Mouse (Mus musculus) embryonic facial prominence, embryonic 12.5 days (tissue): Measurements from ENCODE around the gene Nckap5. TPM values are rescaled to one million over a fixed set of nuclear protein-coding genes. Genes with fewer than 3 reads are reported as not detected.

Experiments
- ATAC-seq: fragments of 200-750 bp; cut with Nextera tagmentation; 2 replicates; pipeline ENCODE4 v1.8.0; 2017; ENCODE audit not compliant: insufficient number of reproducible peaks, insufficient read depth, low FRiP score, low TSS enrichment
- H3K27ac ChIP-seq: fragments of 300-500 bp; sonication (generic); 2 replicates; pipeline ENCODE4 v1.5.1; 2016; ENCODE audit warnings: mild to moderate bottlenecking
- H3K27me3 ChIP-seq: fragments of 300-500 bp; sonication (generic); 2 replicates; pipeline ENCODE4 v1.6.1; 2016; ENCODE audit warnings: mild to moderate bottlenecking, moderate library complexity
- H3K36me3 ChIP-seq: fragments of 300-500 bp; sonication (generic); 2 replicates; pipeline ENCODE4 v1.6.1; 2016; ENCODE audit warnings: mild to moderate bottlenecking
- H3K4me1 ChIP-seq: fragments of 300-500 bp; sonication (generic); 2 replicates; pipeline ENCODE4 v1.6.1; 2016
- H3K4me2 ChIP-seq: fragments of 300-500 bp; sonication (generic); replicated peaks from 2 replicates; pipeline ENCODE4 v1.6.1; 2016; ENCODE audit warnings: mild to moderate bottlenecking, moderate library complexity
- H3K4me3 ChIP-seq: fragments of 300-500 bp; sonication (generic); 2 replicates; pipeline ENCODE4 v1.5.1; 2016; ENCODE audit warnings: mild to moderate bottlenecking
- H3K9ac ChIP-seq: fragments of 300-500 bp; sonication (generic); 2 replicates; pipeline ENCODE4 v1.6.1; 2016; ENCODE audit warnings: mild to moderate bottlenecking, moderate library complexity
- H3K9me3 ChIP-seq: fragments of 300-500 bp; sonication (generic); 2 replicates; pipeline ENCODE4 v1.6.1; 2016; ENCODE audit warnings: mild to moderate bottlenecking, moderate library complexity
- WGBS: fragments of 180-500 bp; shearing (Covaris S2); methylation state at CpG from one replicate; pipeline ENCODE4 v1.1.7; 2016; 5-methylcytosine and 5-hydroxymethylcytosine counted together
- polyA plus RNA-seq: library from polyadenylated mRNA; unstranded; fragments of >200 nt; fragmentation: Nextera tagmentation; extraction: Ambion mirVana; gene quantifications from 2 replicates; pipeline ENCODE4 v1.2.1, GENCODE M21; 2016

Nckap5 gene
- polyA plus RNA-seq, 1 experiment from 2014 or later = 8.2 TPM

DNA sequence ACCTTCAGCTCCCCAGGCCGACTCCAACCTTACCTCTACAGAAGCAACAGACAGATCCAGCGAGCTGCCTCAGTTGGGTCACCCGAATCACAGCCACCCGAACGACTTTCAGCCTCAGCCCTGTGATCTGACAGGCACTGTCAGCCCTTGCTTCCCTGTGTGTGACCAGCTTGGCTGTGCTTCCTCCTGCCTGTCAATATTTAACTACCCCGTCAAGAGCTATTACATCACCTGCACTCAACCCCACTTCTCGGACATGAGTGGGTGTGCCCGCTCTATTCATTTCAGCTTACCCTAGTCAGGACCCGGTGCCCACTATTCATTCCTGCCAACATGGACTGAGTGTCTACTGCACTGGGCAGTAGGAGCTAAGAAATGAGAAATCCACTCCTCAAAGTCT, 226.0 kb downstream of the Nckap5 start:
- no peak overlapping the region for H3K4me2 ChIP-seq
- no peaks in the 10 kb centered on the region for H3K9me3 ChIP-seq
- no peak for ATAC-seq
- H3K27ac ChIP-seq = no peak overlapping the region
- H3K27me3 ChIP-seq = no peaks in the 10 kb centered on the region
- 83% methylated on average over 9 of the region's 9 CpGs for WGBS
- no peaks in the 10 kb centered on the region for H3K36me3 ChIP-seq
- H3K9ac ChIP-seq = no peak overlapping the region
- H3K4me1 ChIP-seq = no peaks in the 10 kb centered on the region
- no peak overlapping the region for H3K4me3 ChIP-seq

- no peak for ATAC-seq
- no peaks in the 10 kb centered on the region for H3K9me3 ChIP-seq
- H3K4me3 ChIP-seq = no peak overlapping the region
- H3K27me3 ChIP-seq = no peaks in the 10 kb centered on the region; the same call in 1 of the 2 replicates
- 79% methylated on average over 7 of the region's 7 CpGs for WGBS
- H3K9ac ChIP-seq = no peak overlapping the region
- H3K4me2 ChIP-seq = no peak overlapping the region
- H3K4me1 ChIP-seq = no peaks in the 10 kb centered on the region
- H3K27ac ChIP-seq = no peak overlapping the region
- H3K36me3 ChIP-seq = no peaks in the 10 kb centered on the region
Observed at GRCm38 (mm10) chr1:126603771-126604515, 226.7 kb downstream of the Nckap5 start.

- H3K27me3 ChIP-seq = no peaks in the 10 kb centered on the region; the same call in 1 of the 2 replicates
- ATAC-seq = no peak
- H3K9ac ChIP-seq = no peak overlapping the region
- H3K36me3 ChIP-seq = no peaks in the 10 kb centered on the region
- 22% methylated on average over 4 of the region's 4 CpGs for WGBS
- no peak overlapping the region for H3K4me3 ChIP-seq
- H3K27ac ChIP-seq = no peak overlapping the region
- H3K4me1 ChIP-seq = no peaks in the 10 kb centered on the region
- H3K4me2 ChIP-seq = no peak overlapping the region
- H3K9me3 ChIP-seq = no peaks in the 10 kb centered on the region
Observed at GRCm38 (mm10) chr1:126600596-126600995, 230.0 kb downstream of the Nckap5 start.

DNA sequence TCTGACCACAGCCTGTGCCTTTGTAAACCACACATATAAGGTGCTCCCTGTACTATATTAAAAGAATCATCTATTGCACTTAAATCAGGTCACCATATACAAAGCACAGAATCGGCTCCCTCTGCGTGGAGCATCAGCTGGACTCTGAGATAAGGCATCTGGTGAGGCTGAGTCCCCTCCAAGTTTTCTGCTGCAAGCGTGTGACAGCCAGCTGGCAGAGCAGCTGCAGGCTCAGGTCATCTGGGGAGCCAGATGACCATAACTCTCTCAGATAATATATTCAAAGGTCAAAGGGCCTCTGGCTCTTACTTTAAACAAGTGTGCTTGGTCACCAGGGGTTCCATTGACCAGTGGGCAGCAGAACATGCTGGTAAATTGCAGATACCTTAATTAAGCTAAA, 233.2 kb downstream of the Nckap5 start:
- no peaks in the 10 kb centered on the region for H3K36me3 ChIP-seq
- H3K27me3 ChIP-seq = no peaks in the 10 kb centered on the region; the same call in 1 of the 2 replicates
- no peak overlapping the region for H3K27ac ChIP-seq
- H3K4me2 ChIP-seq = no peak overlapping the region
- H3K9ac ChIP-seq = no peak overlapping the region
- WGBS = 60% methylated on average over 3 of the region's 3 CpGs
- peaks cover 3% of the 10 kb centered on the region; the same call in 1 of the 2 replicates for H3K4me1 ChIP-seq
- ATAC-seq = no peak
- no peak overlapping the region for H3K4me3 ChIP-seq
- no peaks in the 10 kb centered on the region for H3K9me3 ChIP-seq

- 86% methylated on average over 3 of the region's 3 CpGs for WGBS
Observed at GRCm38 (mm10) chr1:126594796-126595195, 235.8 kb downstream of the Nckap5 start.

GRCm38 (mm10) chr1:126593044-126593805, 237.4 kb downstream of the Nckap5 start:
- Histone ChIP-seq H3K9ac (no peak overlapping the region), H3K27ac (no peak overlapping the region), H3K4me3 (no peak overlapping the region), H3K4me1 (peaks cover 3% of the 10 kb centered on the region; the same call in 1 of the 2 replicates), H3K9me3 (no peaks in the 10 kb centered on the region), H3K36me3 (no peaks in the 10 kb centered on the region), H3K27me3 (no peaks in the 10 kb centered on the region), H3K4me2 (no peak overlapping the region)
- no peak for ATAC-seq
- 56% methylated on average over 7 of the region's 7 CpGs for WGBS

More at GRCm38 (mm10) chr1:126594796-126595195, 235.8 kb downstream of the Nckap5 start:
- no peak for ATAC-seq
- H3K4me2 ChIP-seq = no peak overlapping the region
- H3K27me3 ChIP-seq = no peaks in the 10 kb centered on the region; the same call in 1 of the 2 replicates
- H3K27ac ChIP-seq = no peak overlapping the region
- H3K9ac ChIP-seq = no peak overlapping the region
- H3K4me3 ChIP-seq = no peak overlapping the region
- peaks cover 3% of the 10 kb centered on the region; the same call in 1 of the 2 replicates for H3K4me1 ChIP-seq
- no peaks in the 10 kb centered on the region for H3K9me3 ChIP-seq
- H3K36me3 ChIP-seq = no peaks in the 10 kb centered on the region

DNA sequence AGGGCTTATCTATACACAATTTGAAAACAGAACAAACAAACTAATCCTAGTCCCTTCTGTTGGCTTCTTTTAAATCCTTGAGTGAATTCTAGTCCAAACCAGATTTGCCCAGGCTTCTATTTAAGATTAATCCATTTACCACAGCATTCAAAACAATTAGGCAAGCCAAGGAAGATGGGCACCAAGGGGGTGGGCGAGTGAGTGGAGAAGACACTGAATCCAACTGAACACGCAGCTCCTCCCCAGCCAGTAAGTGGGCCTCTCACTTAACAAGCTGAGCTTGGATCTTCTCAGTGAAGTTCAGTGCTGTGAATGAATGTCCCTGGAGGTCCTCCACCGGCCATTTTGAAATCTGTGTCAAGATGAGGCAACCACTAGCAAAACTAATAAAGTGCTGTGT, 239.7 kb downstream of the Nckap5 start:
- H3K4me3 ChIP-seq = no peak overlapping the region
- H3K9ac ChIP-seq = no peak overlapping the region
- no peak for ATAC-seq
- WGBS = 79% methylated on average over 3 of the region's 3 CpGs
- no peaks in the 10 kb centered on the region for H3K9me3 ChIP-seq
- no peaks in the 10 kb centered on the region for H3K36me3 ChIP-seq
- H3K27ac ChIP-seq = no peak overlapping the region
- no peaks in the 10 kb centered on the region for H3K27me3 ChIP-seq
- peaks cover 3% of the 10 kb centered on the region; the same call in 1 of the 2 replicates for H3K4me1 ChIP-seq
- no peak overlapping the region for H3K4me2 ChIP-seq

DNA sequence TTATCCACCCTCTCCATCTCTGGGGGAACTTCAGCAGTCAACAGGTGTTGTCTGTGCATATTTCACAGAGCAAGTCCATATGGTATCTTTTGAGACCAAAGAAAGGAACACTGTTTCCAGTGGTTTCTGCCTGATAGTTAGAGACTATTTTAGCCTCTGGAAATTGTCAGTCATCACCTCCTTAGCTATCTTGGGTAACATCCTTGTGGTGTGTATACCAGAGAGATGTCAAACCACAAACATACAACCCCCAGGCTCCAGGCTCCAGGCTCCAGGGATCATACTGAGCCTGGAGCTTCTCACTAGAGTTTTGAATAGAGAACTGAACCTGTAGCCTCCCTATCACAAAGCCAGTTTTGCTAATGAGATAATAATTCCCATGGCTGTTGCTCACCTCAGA, 252.4 kb downstream of the Nckap5 start:
- Histone ChIP-seq H3K9me3 (no peaks in the 10 kb centered on the region), H3K4me3 (no peak overlapping the region), H3K9ac (no peak overlapping the region), H3K4me2 (no peak overlapping the region), H3K27me3 (no peaks in the 10 kb centered on the region), H3K27ac (no peak overlapping the region), H3K36me3 (no peaks in the 10 kb centered on the region), H3K4me1 (no peaks in the 10 kb centered on the region)
- ATAC-seq = no peak

DNA sequence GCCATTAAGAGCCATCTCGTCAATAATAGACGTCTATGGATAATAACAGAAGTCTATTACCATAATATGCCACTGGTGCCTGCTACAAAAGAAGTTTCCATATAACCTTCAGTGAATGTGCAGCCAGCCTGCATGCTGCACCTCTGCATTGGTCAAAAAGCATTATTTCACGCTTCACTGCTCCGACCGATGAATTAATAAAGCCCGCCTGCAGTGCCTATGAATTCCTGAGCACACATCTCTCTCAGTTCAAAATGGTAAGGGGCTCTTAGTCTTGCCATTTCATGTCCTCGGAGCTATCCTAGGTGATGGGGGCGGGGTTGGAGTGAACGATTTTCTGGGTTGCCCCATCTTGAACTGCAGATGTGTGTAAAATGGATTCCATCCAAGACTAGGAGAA, 256.3 kb downstream of the Nckap5 start:
- Histone ChIP-seq H3K9me3 (no peaks in the 10 kb centered on the region), H3K36me3 (no peaks in the 10 kb centered on the region), H3K4me1 (no peaks in the 10 kb centered on the region), H3K4me3 (no peak overlapping the region), H3K9ac (no peak overlapping the region), H3K27me3 (no peaks in the 10 kb centered on the region), H3K4me2 (no peak overlapping the region), H3K27ac (no peak overlapping the region)
- 80% methylated on average over 9 of the region's 9 CpGs for WGBS
- no peak for ATAC-seq

GRCm38 (mm10) chr1:126573714-126574113, 256.9 kb downstream of the Nckap5 start:
- Histone ChIP-seq H3K4me3 (no peak overlapping the region), H3K9me3 (no peaks in the 10 kb centered on the region), H3K27ac (no peak overlapping the region), H3K36me3 (no peaks in the 10 kb centered on the region), H3K4me1 (no peaks in the 10 kb centered on the region), H3K27me3 (no peaks in the 10 kb centered on the region), H3K4me2 (no peak overlapping the region), H3K9ac (no peak overlapping the region)
- WGBS = 73% methylated on average over 3 of the region's 3 CpGs
- ATAC-seq = no peak

- Histone ChIP-seq H3K4me2 (no peak overlapping the region), H3K36me3 (no peaks in the 10 kb centered on the region), H3K9ac (no peak overlapping the region), H3K9me3 (no peaks in the 10 kb centered on the region), H3K4me3 (no peak overlapping the region), H3K4me1 (no peaks in the 10 kb centered on the region), H3K27me3 (no peaks in the 10 kb centered on the region), H3K27ac (no peak overlapping the region)
- WGBS = 75% methylated on average over 2 of the region's 2 CpGs
- no peak for ATAC-seq
Observed at GRCm38 (mm10) chr1:126573097-126573496, 257.5 kb downstream of the Nckap5 start.
